Mouse (Mus musculus) NIH3T3 (cell line): Measurements from ENCODE around the gene Armc9.

ENCODE experiments used
- DNase-seq: peaks from one replicate; pipeline ENCODE4 v3.0.0-alpha.2; 2012; ENCODE audit warnings: low read depth

Gene Armc9

GRCm38 (mm10) chr1:86225195-86225594, 70.6 kb downstream of the Armc9 start:
- no peak for DNase-seq

- DNase-seq = no peak
Observed at GRCm38 (mm10) chr1:86228653-86229052, 74.1 kb downstream of the Armc9 start.

GRCm38 (mm10) chr1:86229184-86229829, 74.7 kb downstream of the Armc9 start:
- no peak for DNase-seq

GRCm38 (mm10) chr1:86232631-86233030, 78.1 kb downstream of the Armc9 start:
- no peak for DNase-seq

GRCm38 (mm10) chr1:86233808-86234207, 79.2 kb downstream of the Armc9 start:
- no peak for DNase-seq

- no peak for DNase-seq
Observed at GRCm38 (mm10) chr1:86235118-86235517, 80.5 kb downstream of the Armc9 start.

- DNase-seq = no peak
Observed at GRCm38 (mm10) chr1:86236442-86236841, 81.9 kb downstream of the Armc9 start.

- DNase-seq = no peak
Observed at GRCm38 (mm10) chr1:86239010-86239409, 84.4 kb downstream of the Armc9 start.

- DNase-seq = no peak
Observed at GRCm38 (mm10) chr1:86239871-86240270, 85.3 kb downstream of the Armc9 start.

GRCm38 (mm10) chr1:86240959-86241358, 86.4 kb downstream of the Armc9 start:
- peak; percentile 55 for DNase-seq

- DNase-seq = peak; percentile 51
Observed at GRCm38 (mm10) chr1:86243490-86243889, 88.9 kb downstream of the Armc9 start.

GRCm38 (mm10) chr1:86245301-86246085, 90.9 kb downstream of the Armc9 start:
- DNase-seq = peak; percentile 49

- DNase-seq = no peak
Observed at GRCm38 (mm10) chr1:86253410-86253809, 98.8 kb downstream of the Armc9 start.

GRCm38 (mm10) chr1:86256311-86256710, 101.7 kb downstream of the Armc9 start:
- DNase-seq = peak; percentile 45

- DNase-seq = no peak
Observed at GRCm38 (mm10) chr1:86257228-86257627, 102.6 kb downstream of the Armc9 start.

- DNase-seq = no peak
Observed at GRCm38 (mm10) chr1:86258171-86258824, 103.7 kb downstream of the Armc9 start.

GRCm38 (mm10) chr1:86263564-86264339, 109.2 kb downstream of the Armc9 start:
- DNase-seq = no peak

GRCm38 (mm10) chr1:86265060-86265459, 110.5 kb downstream of the Armc9 start:
- no peak for DNase-seq

- DNase-seq = peak; percentile 38
Observed at GRCm38 (mm10) chr1:86268492-86269189, 114.1 kb downstream of the Armc9 start.

- DNase-seq = peak; percentile 14
Observed at GRCm38 (mm10) chr1:86269190-86269508, 114.6 kb downstream of the Armc9 start.

GRCm38 (mm10) chr1:86271707-86272106, 117.1 kb downstream of the Armc9 start:
- DNase-seq = no peak

- no peak for DNase-seq
Observed at GRCm38 (mm10) chr1:86277055-86277454, 122.5 kb downstream of the Armc9 start.
